Mouse (Mus musculus) midbrain, embryonic 10.5 days (tissue): ENCODE measurements around the gene Dgkz. TPM values are rescaled to one million over a fixed set of nuclear protein-coding genes. Genes with fewer than 3 reads are reported as not detected.
A peak's percentile ranks its signal among the peaks of the same experiment; 100 is the strongest.

Source experiments
- DNase-seq: peaks from one replicate; pipeline ENCODE4 v3.0.0-alpha.2; 2017; ENCODE audit warnings: low spot score
- H3K27ac ChIP-seq: fragments of 300-500 bp; sonication (generic); replicated peaks from 2 replicates; pipeline ENCODE4 v1.5.1; 2016; ENCODE audit warnings: mild to moderate bottlenecking
- H3K27me3 ChIP-seq: fragments of 300-500 bp; sonication (generic); 2 replicates; pipeline ENCODE4 v1.6.1; 2016; ENCODE audit warnings: low read depth, mild to moderate bottlenecking; ENCODE audit not compliant: poor library complexity, severe bottlenecking
- H3K36me3 ChIP-seq: fragments of 300-500 bp; sonication (generic); 2 replicates; pipeline ENCODE4 v1.6.1; 2016; ENCODE audit warnings: mild to moderate bottlenecking, moderate library complexity
- H3K4me1 ChIP-seq: fragments of 300-500 bp; sonication (generic); 2 replicates; pipeline ENCODE4 v1.6.1; 2016
- H3K4me3 ChIP-seq: fragments of 300-500 bp; sonication (generic); 2 replicates; pipeline ENCODE4 v1.5.1; 2016; ENCODE audit warnings: mild to moderate bottlenecking, moderate library complexity
- H3K9me3 ChIP-seq: fragments of 300-500 bp; sonication (generic); replicated peaks from 2 replicates; pipeline ENCODE4 v1.6.1; 2016; ENCODE audit warnings: mild to moderate bottlenecking
- WGBS: fragments of 180-500 bp; shearing (Covaris S2); methylation state at CpG from one replicate; pipeline ENCODE4 v1.1.7; 2016; 5-methylcytosine and 5-hydroxymethylcytosine counted together
- polyA plus RNA-seq: library from polyadenylated mRNA; unstranded; fragments of >200 nt; fragmentation: Nextera tagmentation; extraction: Ambion mirVana; gene quantifications from 2 replicates; pipeline ENCODE4 v1.2.1, GENCODE M21; 2016

Gene Dgkz
- polyA plus RNA-seq, 1 experiment from 2014 or later = 35.0 TPM

GRCm38 (mm10) chr2:91912616-91913015 is 63.0 kb downstream of the Dgkz start:
- no peak for DNase-seq
- WGBS = 79% methylated on average over 3 of the region's 3 CpGs
- no peak overlapping the region for H3K4me3 ChIP-seq
- no peaks in the 10 kb centered on the region for H3K27me3 ChIP-seq
- H3K4me1 ChIP-seq = no peaks in the 10 kb centered on the region
- H3K27ac ChIP-seq = no peak overlapping the region
- peaks cover 97% of the 10 kb centered on the region for H3K36me3 ChIP-seq
- H3K9me3 ChIP-seq = no peaks in the 10 kb centered on the region

- 95% methylated on average over 2 of the region's 2 CpGs for WGBS
- no peak overlapping the region for H3K27ac ChIP-seq
- DNase-seq = no peak
- H3K27me3 ChIP-seq = no peaks in the 10 kb centered on the region
- H3K36me3 ChIP-seq = peaks cover 75% of the 10 kb centered on the region
- H3K4me3 ChIP-seq = no peak overlapping the region
- H3K4me1 ChIP-seq = peaks cover 8% of the 10 kb centered on the region; the same call in 1 of the 2 replicates
- H3K9me3 ChIP-seq = no peaks in the 10 kb centered on the region
Observed at GRCm38 (mm10) chr2:91906141-91906540, 69.5 kb downstream of the Dgkz start.

- DNase-seq = no peak
- H3K9me3 ChIP-seq = no peaks in the 10 kb centered on the region
- peaks cover 75% of the 10 kb centered on the region for H3K36me3 ChIP-seq
- H3K4me3 ChIP-seq = no peak overlapping the region
- H3K4me1 ChIP-seq = peaks cover 8% of the 10 kb centered on the region; the same call in 1 of the 2 replicates
- no peaks in the 10 kb centered on the region for H3K27me3 ChIP-seq
- WGBS = 83% methylated on average over 5 of the region's 5 CpGs
- peak overlapping the region; percentile 72; the same call in 1 of the 2 replicates for H3K27ac ChIP-seq
Observed at GRCm38 (mm10) chr2:91904618-91905307, 70.9 kb downstream of the Dgkz start.

GRCm38 (mm10) chr2:91903171-91903925 is 72.3 kb downstream of the Dgkz start:
- H3K36me3 ChIP-seq = peaks cover 64% of the 10 kb centered on the region
- WGBS = 87% methylated on average over 3 of the region's 3 CpGs

GRCm38 (mm10) chr2:91902336-91902735 is 73.3 kb downstream of the Dgkz start:
- H3K4me3 ChIP-seq = no peak overlapping the region
- H3K27me3 ChIP-seq = no peaks in the 10 kb centered on the region
- WGBS = 76% methylated on average over 5 of the region's 5 CpGs
- peaks cover 8% of the 10 kb centered on the region; the same call in 1 of the 2 replicates for H3K4me1 ChIP-seq
- DNase-seq = no peak
- H3K36me3 ChIP-seq = peaks cover 69% of the 10 kb centered on the region
- no peak overlapping the region for H3K27ac ChIP-seq
- H3K9me3 ChIP-seq = no peaks in the 10 kb centered on the region

More at GRCm38 (mm10) chr2:91903171-91903925, 72.3 kb downstream of the Dgkz start:
- Histone ChIP-seq H3K27me3 (no peaks in the 10 kb centered on the region), H3K9me3 (no peaks in the 10 kb centered on the region), H3K4me3 (no peak overlapping the region), H3K4me1 (peaks cover 8% of the 10 kb centered on the region; the same call in 1 of the 2 replicates), H3K27ac (no peak overlapping the region)
- DNase-seq = no peak

GRCm38 (mm10) chr2:91900431-91900830 is 75.2 kb downstream of the Dgkz start:
- 94% methylated on average over 8 of the region's 8 CpGs for WGBS
- no peak overlapping the region for H3K27ac ChIP-seq
- H3K4me3 ChIP-seq = no peak overlapping the region
- peaks cover 54% of the 10 kb centered on the region for H3K36me3 ChIP-seq
- no peaks in the 10 kb centered on the region for H3K27me3 ChIP-seq
- H3K4me1 ChIP-seq = peaks cover 8% of the 10 kb centered on the region; the same call in 1 of the 2 replicates
- DNase-seq = no peak
- H3K9me3 ChIP-seq = no peaks in the 10 kb centered on the region

- H3K4me3 ChIP-seq = no peak overlapping the region
- peaks cover 53% of the 10 kb centered on the region for H3K36me3 ChIP-seq
- H3K9me3 ChIP-seq = no peaks in the 10 kb centered on the region
- DNase-seq = no peak
- H3K27ac ChIP-seq = no peak overlapping the region
- WGBS = 82% methylated on average over 3 of the region's 3 CpGs
- no peaks in the 10 kb centered on the region for H3K27me3 ChIP-seq
- H3K4me1 ChIP-seq = no peaks in the 10 kb centered on the region
Observed at GRCm38 (mm10) chr2:91899141-91899540, 76.5 kb downstream of the Dgkz start.

GRCm38 (mm10) chr2:91897968-91898367 is 77.7 kb downstream of the Dgkz start:
- Histone ChIP-seq H3K36me3 (peaks cover 57% of the 10 kb centered on the region), H3K9me3 (no peaks in the 10 kb centered on the region), H3K4me1 (no peaks in the 10 kb centered on the region), H3K4me3 (no peak overlapping the region), H3K27me3 (no peaks in the 10 kb centered on the region), H3K27ac (no peak overlapping the region)
- DNase-seq = no peak

GRCm38 (mm10) chr2:91895401-91895800 is 80.3 kb downstream of the Dgkz start:
- no peak for DNase-seq
- Histone ChIP-seq H3K4me1 (peaks cover 8% of the 10 kb centered on the region; the same call in 1 of the 2 replicates), H3K27me3 (no peaks in the 10 kb centered on the region), H3K4me3 (no peak overlapping the region), H3K27ac (no peak overlapping the region), H3K36me3 (peaks cover 34% of the 10 kb centered on the region), H3K9me3 (no peaks in the 10 kb centered on the region)
- 91% methylated on average over 3 of the region's 3 CpGs for WGBS

- Histone ChIP-seq H3K36me3 (peaks cover 27% of the 10 kb centered on the region), H3K9me3 (no peaks in the 10 kb centered on the region), H3K4me3 (no peak overlapping the region), H3K27ac (no peak overlapping the region), H3K4me1 (peaks cover 8% of the 10 kb centered on the region; the same call in 1 of the 2 replicates), H3K27me3 (no peaks in the 10 kb centered on the region)
- no peak for DNase-seq
- WGBS = 92% methylated on average over 3 of the region's 3 CpGs
Observed at GRCm38 (mm10) chr2:91894716-91895115, 80.9 kb downstream of the Dgkz start.

- Histone ChIP-seq H3K27ac (no peak overlapping the region), H3K36me3 (peaks cover 37% of the 10 kb centered on the region), H3K4me1 (no peaks in the 10 kb centered on the region), H3K4me3 (no peak overlapping the region), H3K9me3 (no peaks in the 10 kb centered on the region), H3K27me3 (no peaks in the 10 kb centered on the region)
- 72% methylated on average over 4 of the region's 4 CpGs for WGBS
- no peak for DNase-seq
Observed at GRCm38 (mm10) chr2:91884616-91885015, 91.0 kb downstream of the Dgkz start.

- no peak for DNase-seq
- peaks cover 37% of the 10 kb centered on the region for H3K36me3 ChIP-seq
- no peaks in the 10 kb centered on the region for H3K9me3 ChIP-seq
- peaks cover 3% of the 10 kb centered on the region for H3K4me1 ChIP-seq
- H3K4me3 ChIP-seq = no peak overlapping the region
- WGBS = 91% methylated on average over 4 of the region's 4 CpGs
- H3K27me3 ChIP-seq = no peaks in the 10 kb centered on the region
- no peak overlapping the region for H3K27ac ChIP-seq
Observed at GRCm38 (mm10) chr2:91883961-91884360, 91.7 kb downstream of the Dgkz start.
